8 mouse cellular contexts compared by ENCODE assay signal in the genomic region with DNA sequence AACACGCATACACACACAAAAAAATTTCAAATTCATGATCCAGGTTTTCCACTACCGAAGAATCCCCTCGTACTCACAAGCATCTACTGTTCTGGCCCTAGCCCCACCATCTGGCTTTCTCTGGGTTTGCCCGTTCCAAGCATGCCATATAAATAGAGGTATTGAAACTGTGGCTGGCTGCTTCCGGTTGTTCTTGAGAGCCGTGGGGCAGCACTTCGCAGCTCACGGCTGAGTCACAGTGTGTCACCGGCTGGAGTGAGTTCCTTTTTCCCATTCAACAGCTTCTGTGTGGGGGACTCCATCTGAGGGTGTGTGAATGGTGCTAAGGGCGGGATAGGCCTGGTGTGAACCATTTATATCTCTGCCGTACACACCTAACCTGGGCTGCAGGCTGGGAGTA. TPM values are rescaled to one million over a fixed set of nuclear protein-coding genes. Genes with fewer than 3 reads are reported as not detected.
DNase-seq lines count a peak whose midpoint lies in the region; ATAC-seq lines count a peak whose summit lies in the region.

No protein-coding gene starts in this region.

- H3K27me3 ChIP-seq in heart, embryonic 12.5 days (replicated peaks) = peaks cover 10% of the 10 kb centered on the region; the same call in 1 of the 2 replicates

- H3K9ac ChIP-seq in heart, embryonic 12.5 days = no peak overlapping the region

- peaks cover 7% of the 10 kb centered on the region; the same call in 1 of the 2 replicates for H3K36me3 ChIP-seq in heart, embryonic 12.5 days

- no peak overlapping the region for H3K4me3 ChIP-seq in heart, embryonic 12.5 days

- ATAC-seq in heart, embryonic 12.5 days (ENCODE audit: insufficient number of reproducible peaks, low FRiP score) = no peak

- H3K27ac ChIP-seq in heart, embryonic 12.5 days (ENCODE audit: poor library complexity, severe bottlenecking) = peak overlapping the region; percentile 97

- no peak for DNase-seq in heart, postnatal 4 days
- DNase-seq in brain, adult 2 months (ENCODE audit: low read depth, low spot score) = peak; percentile 94
- peak; percentile 56 to 62 for DNase-seq in layer of hippocampus, postnatal 14 days (ENCODE audit: low spot score in 2 of 2)
- peak; percentile 83 to 86 for DNase-seq in right cerebral cortex, postnatal 36 days (ENCODE audit: low spot score in 2 of 2)
- no peak for DNase-seq in embryo, embryonic 10.5 days (ENCODE audit: low spot score)
- no peak for DNase-seq in embryo, embryonic 10 days (ENCODE audit: low spot score)
- no peak for DNase-seq in kidney, adult 11 months

- H3K4me2 ChIP-seq in heart, embryonic 12.5 days = no peak overlapping the region

- no peaks in the 10 kb centered on the region for H3K9me3 ChIP-seq in heart, embryonic 12.5 days (replicated peaks)

- 70% methylated on average over 11 of the region's 11 CpGs for WGBS in heart, embryonic 12.5 days

- peaks cover 56% of the 10 kb centered on the region for H3K4me1 ChIP-seq in heart, embryonic 12.5 days (replicated peaks)

RNA-seq across cellular contexts. Expression of a gene that starts 2.7 kb away (rescaled TPM):
- polyA plus RNA-seq in heart, embryonic 12.5 days (2016; fragmentation: Nextera tagmentation; extraction: Ambion mirVana) = 81.7 and 86.4 TPM in 2 replicates
- total RNA-seq in heart, postnatal 4 days (2021) = 100 to 1,000 TPM; 135 to 137 TPM
- 1 to 10 TPM; 5.3 to 5.6 TPM for total RNA-seq in layer of hippocampus, postnatal 14 days (2021)

RNA-seq across cellular contexts. Expression of a gene that starts 27.3 kb away (rescaled TPM):
- polyA plus RNA-seq in heart, embryonic 12.5 days (2016; fragmentation: Nextera tagmentation; extraction: Ambion mirVana) = 99.4 and 116 TPM in 2 replicates
- total RNA-seq in heart, postnatal 4 days (2021) = 10 to 100 TPM; 39.9 to 43.2 TPM
- 10 to 100 TPM; 21.6 to 23.4 TPM for total RNA-seq in layer of hippocampus, postnatal 14 days (2021)

RNA-seq across cellular contexts. Expression of a gene that starts 28.6 kb away (rescaled TPM):
- polyA plus RNA-seq in heart, embryonic 12.5 days (2016; fragmentation: Nextera tagmentation; extraction: Ambion mirVana) = 2.2 and 3.5 TPM in 2 replicates
- 10 to 100 TPM; 18.6 to 19.7 TPM for total RNA-seq in heart, postnatal 4 days (2021)
- 100 to 1,000 TPM; 116 to 122 TPM for total RNA-seq in layer of hippocampus, postnatal 14 days (2021)

RNA-seq across cellular contexts. Expression of a gene that starts 57.5 kb away (rescaled TPM):
- 180 and 184 TPM in 2 replicates for polyA plus RNA-seq in heart, embryonic 12.5 days (2016; fragmentation: Nextera tagmentation; extraction: Ambion mirVana)
- 100 to 1,000 TPM; 352 to 392 TPM for total RNA-seq in heart, postnatal 4 days (2021)
- total RNA-seq in layer of hippocampus, postnatal 14 days (2021) = 100 to 1,000 TPM; 153 to 158 TPM

Comparison
In these comparisons a context has a peak if more than half of its experiments do, and no peak if none do; other contexts are left out.
1. DNase-seq: peak in brain, adult 2 months (single experiment), layer of hippocampus, postnatal 14 days (2 of 2) and right cerebral cortex, postnatal 36 days (2 of 2); none in heart, postnatal 4 days (single experiment), embryo, embryonic 10.5 days (single experiment), embryo, embryonic 10 days (single experiment) and kidney, adult 11 months (single experiment).
2. RNA of a gene that starts 2.7 kb away (total RNA-seq): 135 to 137 TPM in heart, postnatal 4 days; 5.3 to 5.6 TPM in layer of hippocampus, postnatal 14 days; every median in the first group is over 10 times any median in the second.
3. RNA of a gene that starts 28.6 kb away (total RNA-seq): 116 to 122 TPM in layer of hippocampus, postnatal 14 days; 18.6 to 19.7 TPM in heart, postnatal 4 days; every median in the first group is over 4 times any median in the second.